Mouse (Mus musculus): ENCODE measurements around the gene Srgap1.

Srgap1 gene

DNA sequence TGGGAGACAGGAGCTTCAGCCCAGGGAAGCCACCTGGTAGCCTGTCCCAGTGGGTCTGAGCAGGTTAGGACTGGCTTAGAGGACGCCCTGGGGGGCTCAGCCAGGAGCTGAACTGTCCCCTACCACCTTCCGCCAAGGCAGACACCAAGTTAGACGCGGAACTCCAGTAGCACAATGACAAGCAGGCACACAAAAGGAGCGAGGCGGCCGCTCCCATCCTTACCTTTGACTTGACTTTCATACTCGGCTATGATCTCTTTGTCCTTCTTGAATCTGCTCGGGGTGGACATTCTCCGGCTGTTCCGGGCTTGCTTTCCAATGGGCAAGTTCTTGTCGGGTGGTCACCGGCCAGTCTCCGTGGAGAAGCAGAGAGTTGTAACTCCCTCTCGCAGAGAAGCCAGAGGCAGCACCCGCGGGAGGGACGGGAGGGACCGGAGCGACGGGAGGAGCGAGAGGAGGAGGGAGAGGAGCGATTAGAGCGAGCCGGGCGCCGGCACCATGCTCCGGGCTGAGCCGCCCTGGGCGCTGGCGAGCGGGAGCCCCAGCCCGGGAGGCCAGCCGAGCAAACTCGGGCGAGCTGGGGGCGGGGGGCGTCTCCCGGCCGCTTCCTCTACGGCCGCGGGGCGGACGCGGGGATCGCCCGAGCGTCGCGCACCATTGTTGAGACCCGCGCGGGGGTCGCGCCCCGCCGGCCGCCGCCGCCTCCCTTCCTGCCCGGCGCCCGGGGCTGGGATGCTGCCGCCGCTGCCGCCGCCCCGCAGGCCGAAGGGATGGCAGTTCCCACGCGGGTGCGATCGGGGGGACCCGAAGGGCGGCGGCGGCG is at the start of gene Srgap1:
Gene Srgap1, minus strand, starts transcription at position 412 of the 823 bp plus-strand sequence.
- in situ Hi-C loops (cut with MseI, MboI): loop anchor here (10.0 kb wide), 1 partner anchor 352 kb away; no protein-coding TSS in a partner anchor

DNA sequence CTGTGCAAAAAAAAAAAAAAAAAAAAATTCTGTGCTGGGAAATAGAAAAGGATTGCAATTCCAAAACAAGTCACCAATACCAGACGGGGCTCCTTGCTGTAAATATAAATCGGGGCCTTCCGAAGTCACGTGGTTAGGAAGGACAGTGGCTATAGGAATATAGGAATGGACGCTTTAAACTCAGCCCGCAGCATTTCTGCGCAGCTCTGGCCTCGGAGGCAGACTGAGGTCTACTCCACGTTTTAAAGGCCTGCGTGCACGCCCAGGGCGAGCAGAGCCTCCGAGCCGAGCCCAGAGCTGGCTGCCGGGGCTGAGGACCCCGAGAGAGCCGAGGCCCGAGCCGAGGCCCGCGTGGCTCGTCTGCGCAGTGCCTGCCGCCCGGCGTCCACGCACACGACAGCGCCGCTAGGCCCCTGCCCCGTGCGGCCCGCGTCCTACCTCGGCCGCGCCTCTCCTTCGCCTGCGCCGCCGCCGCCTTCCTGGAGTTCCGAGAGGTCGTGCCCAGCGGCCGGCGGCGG is 49.4 kb upstream of the Srgap1 start:
- in situ Hi-C loops (cut with MseI, MboI): no loop called here

DNA sequence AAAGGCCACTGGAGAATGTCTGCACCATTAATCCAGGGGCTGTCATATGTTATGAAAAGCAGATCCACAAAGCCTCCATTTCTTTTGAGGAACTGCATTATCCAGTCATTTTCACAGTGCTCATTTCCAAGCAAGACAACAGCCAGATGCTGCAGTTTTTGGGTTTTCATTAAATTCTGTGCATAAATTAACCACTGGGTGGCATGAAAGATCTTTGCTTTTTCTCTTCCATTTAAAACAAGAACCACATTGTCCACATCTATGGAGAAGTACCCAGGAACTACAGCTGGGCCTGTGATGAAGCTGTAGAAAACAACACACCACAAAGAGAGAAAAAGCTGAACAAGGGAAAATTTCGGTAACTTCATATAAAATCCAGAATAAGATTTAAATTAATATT is 43.4 kb upstream of the Srgap1 start:
- in situ Hi-C loops (cut with MseI, MboI): no loop called here

DNA sequence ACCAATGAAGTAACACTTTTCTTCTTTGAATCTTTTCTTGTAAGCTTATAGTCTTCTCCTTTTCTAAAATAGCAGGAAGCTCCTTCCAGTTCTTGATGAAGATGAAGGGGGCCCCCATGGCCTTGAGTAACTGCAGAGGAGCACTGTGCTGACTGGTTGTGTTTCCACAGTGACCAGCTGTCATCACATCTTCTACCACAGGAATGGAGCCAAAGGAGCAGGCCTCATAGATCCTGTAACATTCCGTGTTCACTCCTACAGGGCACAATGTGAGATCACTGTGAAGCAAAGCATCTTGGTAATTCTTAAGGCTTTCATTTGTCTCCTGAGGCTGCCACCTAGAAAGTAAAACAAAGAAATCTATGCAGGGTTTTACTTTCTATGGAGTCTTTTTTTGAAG is 34.2 kb upstream of the Srgap1 start:
- in situ Hi-C loops (cut with MseI, MboI): no loop called here

DNA sequence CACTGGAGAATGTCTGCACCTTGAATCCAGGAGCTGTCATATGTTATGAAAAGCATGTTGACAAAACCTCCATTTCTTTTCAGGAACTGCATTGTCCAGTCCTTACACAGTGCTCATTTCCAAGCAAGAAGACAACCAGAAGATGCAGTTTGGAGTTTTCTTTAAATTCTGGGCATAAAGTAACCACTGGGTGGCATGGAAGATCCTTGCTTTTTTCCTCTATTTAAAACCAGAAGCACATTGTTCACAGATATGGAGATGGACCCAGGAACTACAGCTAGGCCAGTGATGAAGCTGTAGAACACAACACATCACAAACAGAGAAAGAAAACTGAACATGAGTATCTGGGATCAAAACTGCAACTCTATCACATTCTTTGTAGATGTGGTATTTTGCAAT is 22.0 kb upstream of the Srgap1 start:
- in situ Hi-C loops (cut with MseI, MboI): no loop called here

DNA sequence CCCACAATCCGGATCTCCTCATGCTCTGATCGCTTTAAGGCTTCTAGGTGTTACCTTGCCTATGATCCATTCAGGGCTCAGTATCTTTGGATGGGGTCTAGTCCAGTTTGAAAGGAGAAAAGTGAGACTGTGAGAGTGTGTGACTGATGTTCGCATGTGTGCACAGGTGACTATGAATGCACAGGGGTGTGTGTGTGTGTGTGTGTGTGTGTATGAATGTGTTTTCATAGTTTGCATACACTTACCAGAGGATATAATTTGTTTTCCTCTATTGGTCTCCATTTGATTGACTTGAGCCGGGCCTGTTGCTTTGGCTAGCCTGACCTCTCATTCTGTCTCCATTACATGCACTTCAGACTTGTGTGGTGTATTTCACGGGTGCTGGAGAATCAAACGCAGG is 8.7 kb upstream of the Srgap1 start:
- in situ Hi-C loops (cut with MseI, MboI): loop anchor here in 1 of 2 experiments (10.0 kb wide), 2 partner anchors 221 to 281 kb away; no protein-coding TSS in a partner anchor

DNA sequence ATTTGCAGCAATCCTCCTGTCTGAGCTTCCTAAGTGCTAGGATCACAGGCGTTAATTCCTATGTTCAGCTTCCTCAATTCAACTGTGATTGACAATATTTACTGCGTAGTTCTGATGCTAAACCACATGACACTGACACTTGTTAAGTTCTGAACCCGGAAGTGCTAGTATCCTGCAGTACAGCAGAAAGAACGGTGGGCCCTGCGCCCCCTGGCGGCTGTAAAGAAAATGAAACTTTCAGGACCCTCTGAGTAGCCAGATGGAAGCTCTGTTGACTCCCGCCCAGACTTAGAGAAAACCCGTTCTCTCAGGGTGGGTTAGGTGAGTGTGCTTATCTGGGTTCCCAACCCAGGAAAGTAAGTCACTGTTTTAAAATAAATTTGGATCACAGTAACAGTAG is 7.4 kb upstream of the Srgap1 start:
- in situ Hi-C loops (cut with MseI, MboI): loop anchor here (5.0 to 10.0 kb wide), 3 partner anchors 220 to 282 kb away; no protein-coding TSS in a partner anchor

DNA sequence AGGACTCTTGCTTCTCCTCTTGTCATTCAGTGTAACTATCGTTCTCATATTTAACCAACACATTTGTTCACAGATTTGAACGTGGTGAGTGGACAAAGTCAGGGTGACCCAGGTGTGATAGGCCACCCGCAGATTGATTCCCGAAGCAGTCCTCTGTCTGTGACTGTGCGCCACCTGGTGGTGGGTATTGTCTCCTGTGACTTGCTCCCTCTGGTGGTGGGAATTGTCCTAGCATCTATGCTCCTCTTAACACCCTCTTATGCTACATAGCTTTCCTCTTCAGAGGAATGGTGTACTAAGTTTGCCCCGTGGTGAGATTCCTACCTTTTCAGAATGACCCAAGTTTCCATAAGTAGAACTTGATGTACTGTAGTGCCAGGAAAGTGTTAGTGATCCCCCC is 4.7 kb upstream of the Srgap1 start:
- in situ Hi-C loops (cut with MseI, MboI): loop anchor here (5.0 to 10.0 kb wide), 3 partner anchors 217 to 280 kb away; no protein-coding TSS in a partner anchor

DNA sequence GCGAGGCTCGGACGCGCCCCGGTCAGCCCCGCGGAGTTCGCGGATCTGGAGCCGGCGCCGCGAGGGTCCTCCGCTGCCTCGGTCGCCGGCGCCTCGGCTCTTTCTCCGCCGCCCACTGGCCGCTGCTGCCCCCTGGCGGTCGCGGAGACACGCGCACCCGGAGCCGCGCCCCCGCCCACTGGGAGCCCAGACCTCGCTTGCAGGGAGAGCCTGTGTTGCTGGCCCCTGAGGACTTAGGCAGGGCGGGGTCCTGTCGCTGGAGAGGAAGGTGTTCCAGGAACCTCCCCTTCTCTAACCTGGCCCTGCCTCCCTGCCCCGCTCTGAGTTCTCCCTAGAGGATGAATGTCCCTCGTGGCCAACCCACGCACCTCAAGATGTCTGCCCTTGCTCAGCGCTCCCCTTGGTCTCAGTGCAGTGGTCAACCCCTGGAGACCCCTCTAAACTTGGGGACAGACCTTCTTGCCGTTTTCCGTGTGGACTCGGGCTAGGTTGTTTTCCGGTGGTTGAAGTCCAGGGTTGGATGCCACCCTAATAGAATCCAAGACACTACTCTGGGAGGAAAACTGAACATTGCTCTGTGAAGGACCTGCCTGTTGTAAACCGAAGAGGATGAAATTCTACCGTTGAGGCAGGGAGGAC is 731 bp upstream of the Srgap1 start:
- in situ Hi-C loops (cut with MseI, MboI): loop anchor here (10.0 kb wide), 1 partner anchor 353 kb away; no protein-coding TSS in a partner anchor

DNA sequence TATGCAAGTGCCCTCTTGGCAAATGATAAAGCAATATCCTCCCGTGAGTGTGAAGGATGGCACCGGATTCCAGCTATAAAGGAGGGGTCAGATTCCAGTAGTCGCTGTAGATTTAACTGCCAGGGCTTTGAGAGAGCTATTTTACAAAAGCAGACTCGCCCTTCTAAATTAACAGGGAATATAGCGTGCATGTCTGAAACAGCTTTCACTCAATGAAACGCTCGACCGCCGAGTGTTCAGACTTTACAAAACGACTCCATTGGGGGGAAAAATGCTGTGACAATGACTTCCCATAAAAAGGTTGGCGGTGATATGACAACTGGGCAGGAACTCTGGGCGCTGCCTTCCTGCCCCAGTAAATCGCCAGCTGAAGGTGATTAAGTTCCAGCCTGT is 608 bp downstream of the Srgap1 start:
- in situ Hi-C loops (cut with MseI, MboI): loop anchor here (10.0 kb wide), 1 partner anchor 352 kb away; no protein-coding TSS in a partner anchor

DNA sequence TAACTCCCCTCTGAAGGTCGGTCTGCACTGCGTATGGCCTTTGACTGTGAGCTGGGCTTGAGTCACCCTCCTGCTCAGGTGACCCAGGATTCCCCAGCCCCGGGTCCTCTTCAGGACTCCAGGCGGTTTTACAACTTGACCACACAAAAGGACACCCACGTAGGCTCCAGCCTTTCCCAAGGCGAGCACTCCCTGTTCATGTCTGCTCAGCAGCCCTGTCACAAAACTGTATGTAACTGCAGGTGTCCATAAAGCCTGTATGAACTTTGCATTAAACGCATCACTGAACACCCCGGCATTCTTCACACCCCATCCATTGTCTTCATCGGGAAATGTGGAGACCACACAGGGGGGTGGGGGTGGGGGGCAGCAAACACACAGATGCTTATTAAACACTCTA is 1.2 kb downstream of the Srgap1 start:
- in situ Hi-C loops (cut with MseI, MboI): loop anchor here (10.0 kb wide), 1 partner anchor 351 kb away; no protein-coding TSS in a partner anchor

DNA sequence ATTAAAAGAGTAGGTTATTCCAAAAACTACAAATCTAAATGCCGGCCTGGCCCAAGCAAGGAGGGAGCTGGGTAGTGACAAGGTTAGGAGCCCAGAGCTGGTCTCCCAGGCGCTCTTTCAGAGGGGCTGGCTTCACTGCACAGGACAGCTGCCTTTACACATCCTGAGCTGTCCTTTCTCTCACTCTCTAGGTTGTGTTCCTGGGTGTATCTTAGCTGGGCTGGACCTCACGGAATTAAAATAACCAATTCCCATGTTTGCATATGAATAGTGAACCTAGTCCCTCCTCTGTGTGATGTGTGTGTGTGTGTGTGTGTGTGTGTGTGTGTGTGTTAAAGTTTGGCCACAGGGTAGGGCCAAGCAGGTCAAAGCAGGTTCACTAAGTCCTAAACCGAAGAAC is 2.2 kb downstream of the Srgap1 start:
- in situ Hi-C loops (cut with MseI, MboI): loop anchor here (10.0 kb wide), 1 partner anchor 350 kb away; no protein-coding TSS in a partner anchor

DNA sequence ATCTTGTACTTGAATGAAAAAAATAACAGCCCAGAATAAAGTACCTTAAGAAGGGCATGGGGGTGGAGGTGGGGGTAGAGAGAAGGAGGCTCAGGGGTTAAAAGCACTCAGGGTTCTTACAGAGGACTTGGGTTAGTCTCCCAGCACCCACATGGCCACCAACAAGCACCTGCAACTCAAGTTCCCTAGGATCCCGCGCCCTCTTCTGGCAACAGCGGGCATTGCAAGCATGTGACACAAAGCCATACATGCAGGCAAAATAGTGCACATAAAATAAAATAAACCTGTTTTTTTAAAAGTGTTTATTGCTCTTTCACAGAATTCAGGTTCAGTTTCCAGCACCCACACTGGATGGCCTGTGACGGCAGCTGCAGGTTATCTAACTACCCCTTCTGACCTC is 6.7 kb downstream of the Srgap1 start:
- in situ Hi-C loops (cut with MseI, MboI): loop anchor here (10.0 kb wide), 1 partner anchor 346 kb away; no protein-coding TSS in a partner anchor

DNA sequence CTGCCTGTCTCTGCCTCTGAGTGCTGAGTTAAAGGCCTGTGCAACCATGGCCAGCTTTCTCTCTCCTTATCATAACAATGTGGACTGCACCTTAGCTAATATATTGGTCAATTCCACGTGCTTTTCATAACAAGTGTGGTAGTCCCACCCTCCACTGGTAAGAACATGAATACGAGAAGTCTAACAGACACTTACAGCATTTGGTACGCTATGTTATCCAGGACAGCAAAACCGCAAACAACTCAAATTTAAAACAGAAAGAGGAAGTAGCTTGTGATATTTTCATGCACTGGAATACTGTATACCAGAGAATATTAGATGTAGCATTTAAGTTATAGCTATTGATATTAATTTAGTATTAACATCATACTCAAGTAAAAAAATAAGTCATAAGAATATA is 7.5 kb downstream of the Srgap1 start:
- in situ Hi-C loops (cut with MseI, MboI): no loop called here

DNA sequence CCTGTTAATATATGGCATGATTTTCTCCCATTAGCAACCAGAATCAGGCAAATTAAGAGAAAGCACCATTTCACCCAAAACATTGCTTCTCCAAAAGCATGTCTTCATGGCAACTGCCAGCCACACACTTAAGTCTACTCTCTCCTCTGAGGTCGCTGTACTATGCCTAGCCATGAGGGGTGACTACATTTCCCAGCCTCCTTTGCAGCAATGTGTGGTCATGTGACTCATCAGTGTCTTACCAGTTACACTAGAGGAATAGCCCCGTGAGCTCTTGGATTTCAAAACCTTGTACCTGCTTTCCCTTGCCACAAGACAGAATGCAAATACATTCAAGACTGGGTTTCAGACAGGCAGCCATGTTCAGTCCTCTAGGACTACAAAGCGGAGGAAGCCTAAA is 8.6 kb downstream of the Srgap1 start:
- in situ Hi-C loops (cut with MseI, MboI): no loop called here

DNA sequence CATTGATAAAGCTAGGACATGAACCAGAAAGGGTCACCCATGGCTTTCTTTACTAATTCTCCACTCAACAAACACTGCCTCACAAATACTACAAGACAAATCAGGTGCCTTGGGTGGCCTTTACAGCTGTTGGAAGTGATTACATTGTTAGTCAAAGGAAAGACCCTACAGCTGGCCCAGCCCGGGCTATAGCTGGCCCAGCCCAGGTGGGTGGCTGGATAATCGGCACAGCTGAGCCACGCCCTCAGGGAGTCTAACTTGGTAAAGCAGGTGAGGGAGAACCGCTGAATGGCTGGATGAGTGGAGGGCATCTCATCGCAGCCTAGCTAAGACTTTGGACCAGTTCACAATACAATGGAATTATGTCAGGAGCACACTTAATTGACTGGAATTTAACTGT is 13.8 kb downstream of the Srgap1 start:
- in situ Hi-C loops (cut with MseI, MboI): no loop called here

DNA sequence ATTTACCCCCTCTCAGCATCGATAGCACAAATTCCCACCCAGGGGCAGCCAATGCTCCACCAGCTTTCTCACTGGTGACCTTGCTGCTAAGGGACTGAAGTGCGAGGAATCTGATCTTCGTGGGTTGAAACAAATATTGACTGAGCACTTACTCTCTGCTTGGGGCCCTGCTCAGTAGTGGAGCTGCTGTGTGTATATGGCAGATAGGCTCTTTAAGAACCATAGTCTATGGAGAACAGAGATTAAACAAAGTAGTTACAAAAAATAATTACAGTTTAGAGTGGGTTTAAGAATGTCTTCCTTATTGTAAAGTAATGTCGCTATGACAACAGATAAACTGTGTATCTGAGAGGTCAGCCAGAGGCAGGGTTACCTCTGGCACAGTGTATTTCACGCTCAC is 16.7 kb downstream of the Srgap1 start:
- in situ Hi-C loops (cut with MseI, MboI): no loop called here

DNA sequence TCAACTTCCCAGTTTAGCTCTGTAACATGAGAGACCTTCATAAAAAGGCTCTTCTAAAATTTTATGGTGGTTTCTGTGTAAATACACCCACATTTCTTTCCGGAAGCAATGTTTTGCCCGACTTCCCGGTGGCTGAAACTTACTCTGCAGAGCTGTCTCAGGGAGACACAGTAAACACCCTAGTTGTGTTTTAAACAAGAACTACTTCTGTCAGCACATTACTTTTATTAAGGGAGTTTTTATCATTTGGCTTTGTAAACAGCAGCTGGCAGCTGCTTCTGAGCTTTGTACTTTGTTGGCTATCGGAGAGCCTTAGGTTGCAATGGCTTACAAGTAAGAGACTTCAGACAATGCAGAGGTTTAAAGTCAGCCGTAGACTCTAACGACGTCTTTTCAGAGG is 17.4 kb downstream of the Srgap1 start:
- in situ Hi-C loops (cut with MseI, MboI): no loop called here

DNA sequence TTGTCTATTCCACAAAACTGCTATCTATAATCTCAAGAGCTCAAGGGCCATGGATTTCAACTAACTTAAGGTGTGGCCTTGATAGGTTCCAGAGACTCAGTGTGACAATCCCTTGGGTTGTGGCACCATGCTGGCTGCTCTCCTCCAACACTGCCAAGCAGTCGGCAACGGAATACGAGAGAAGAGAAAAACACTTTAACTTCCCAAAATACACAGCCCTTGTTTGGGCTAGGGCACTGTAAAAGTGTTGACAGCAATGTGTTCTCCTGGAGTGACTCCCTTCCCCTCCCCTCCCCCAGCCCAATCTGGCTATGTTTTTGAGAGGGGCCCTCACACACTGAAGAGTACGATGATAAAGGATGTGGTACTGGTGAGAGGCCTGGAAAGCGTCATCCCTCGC is 21.9 kb downstream of the Srgap1 start:
- in situ Hi-C loops (cut with MseI, MboI): no loop called here

DNA sequence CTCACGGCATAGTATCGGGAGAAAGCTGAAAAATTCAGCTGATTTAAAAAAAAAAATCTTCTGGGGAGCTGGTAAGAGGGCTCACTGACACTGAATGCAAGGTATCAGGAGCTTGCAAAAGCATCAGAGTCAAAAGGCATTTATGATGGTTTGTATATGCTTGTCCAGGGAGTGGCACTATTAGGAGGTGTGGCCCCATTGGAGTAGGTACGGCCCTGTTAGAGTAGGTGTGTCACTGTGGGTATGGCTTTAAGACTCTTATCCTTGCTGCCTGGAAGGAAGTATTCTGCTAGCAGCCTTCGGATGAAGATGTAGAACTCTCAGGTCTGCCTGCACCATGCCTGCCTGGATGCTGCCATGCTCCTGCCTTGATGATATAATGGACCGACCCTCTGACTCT is 26.2 kb downstream of the Srgap1 start:
- in situ Hi-C loops (cut with MseI, MboI): no loop called here

DNA sequence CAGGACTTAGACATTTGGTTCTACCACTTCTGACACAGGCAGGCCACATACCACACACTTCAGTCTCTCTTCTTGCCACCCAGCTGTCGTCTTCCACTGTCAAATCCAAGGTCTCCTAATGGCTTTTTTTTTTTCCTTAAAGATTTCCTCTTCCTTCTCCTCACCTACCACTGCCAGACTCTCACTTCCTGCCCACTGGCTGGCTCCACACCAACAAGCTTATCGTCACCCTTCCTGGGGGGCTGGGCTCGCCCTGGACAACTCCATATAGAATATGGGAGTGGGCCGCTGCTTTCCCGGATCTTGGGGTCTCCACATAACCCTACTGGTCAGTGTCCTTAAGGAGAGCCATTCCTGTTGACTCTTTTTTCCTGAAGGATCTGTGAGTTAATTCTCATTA is 26.9 kb downstream of the Srgap1 start:
- in situ Hi-C loops (cut with MseI, MboI): no loop called here

DNA sequence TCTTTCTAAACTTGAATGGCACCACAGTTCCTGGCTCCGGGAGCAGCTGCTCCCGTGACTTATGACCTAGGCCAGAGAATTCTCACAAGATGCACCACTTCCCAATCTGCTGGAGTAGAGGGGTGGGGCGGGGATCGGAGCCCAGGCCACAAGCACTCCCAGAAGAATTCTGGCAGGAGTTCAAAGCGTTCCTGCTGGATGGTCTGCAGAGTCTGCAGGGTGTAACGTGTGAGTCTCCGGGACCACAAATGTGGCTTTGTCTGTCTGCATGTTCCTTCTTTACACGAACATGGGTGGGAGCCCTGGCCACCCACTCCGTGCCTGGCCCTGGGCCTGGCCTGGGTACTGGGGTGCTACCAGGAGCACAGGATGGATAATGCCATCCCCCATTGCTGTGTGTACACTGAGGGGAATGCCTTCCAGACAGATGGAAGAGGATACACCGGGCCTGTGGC is 28.5 kb downstream of the Srgap1 start:
- in situ Hi-C loops (cut with MseI, MboI): no loop called here

All from mouse trophoblast stem cell (cell line).